Mouse (Mus musculus): ENCODE results near the gene Elavl3.
"Not testable (repeated sequence)": the region's sequence is repeated elsewhere in the genome, so short reads cannot be mapped to it uniquely, and the experiment has no call there.

The Elavl3 gene

DNA sequence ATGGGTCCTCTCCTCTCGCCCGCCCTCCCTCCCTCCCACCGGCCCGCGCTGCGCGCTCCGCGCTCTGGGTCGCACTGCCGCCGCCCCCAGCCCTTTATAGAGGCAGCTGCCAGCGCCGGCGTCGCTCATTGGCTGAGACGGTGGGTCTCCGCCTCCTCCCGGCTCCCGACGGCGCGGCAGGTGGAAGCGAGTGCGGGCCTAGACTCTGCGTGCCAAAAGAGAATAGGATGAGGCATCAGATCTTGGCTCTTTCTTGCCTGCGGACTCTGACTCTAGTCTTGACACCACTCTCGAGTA, at the start of gene Elavl3:
Gene Elavl3, minus strand, starts transcription at position 66 of the 297 bp plus-strand sequence.
- DNase-seq (ENCODE audit: low read depth, low spot score): peak; percentile 87

- peak; percentile 35 for DNase-seq (ENCODE audit: low read depth, low spot score)
Observed at GRCm38 (mm10) chr9:22099922-22100321, 48.1 kb upstream of the Elavl3 start.

- DNase-seq (ENCODE audit: low read depth, low spot score): peak; percentile 40
Observed at GRCm38 (mm10) chr9:22098993-22099696, 47.3 kb upstream of the Elavl3 start, which contains the start of gene Cnn1. Cnn1 (plus strand) TSS chr9:22099216.

DNA sequence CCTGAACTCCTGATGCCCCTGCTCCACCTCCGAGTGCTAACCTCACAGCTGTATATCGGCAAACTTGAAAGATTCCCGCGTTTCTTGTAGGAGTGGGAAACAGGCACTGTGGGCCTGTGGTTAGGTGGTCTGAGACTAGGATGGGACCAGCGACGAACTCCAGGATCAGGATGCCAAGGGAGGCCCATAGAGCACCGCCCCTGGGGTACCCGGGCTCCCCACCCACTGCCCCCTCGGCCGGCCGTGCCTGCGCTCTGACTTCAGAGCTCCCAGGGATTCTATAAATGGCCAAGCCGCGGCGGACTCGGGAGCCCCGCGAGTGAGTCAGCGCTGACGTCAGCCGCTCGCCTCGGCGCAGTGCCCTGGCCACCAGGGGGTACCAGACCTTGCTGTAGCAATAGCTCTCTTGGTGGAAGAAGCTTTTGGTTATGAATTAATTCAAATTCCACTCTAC, 44.1 kb upstream of the Elavl3 start:
- DNase-seq (ENCODE audit: low read depth, low spot score): peak; percentile 79

- DNase-seq (ENCODE audit: low read depth, low spot score): no peak
Observed at GRCm38 (mm10) chr9:22092746-22093145, 40.9 kb upstream of the Elavl3 start.

DNA sequence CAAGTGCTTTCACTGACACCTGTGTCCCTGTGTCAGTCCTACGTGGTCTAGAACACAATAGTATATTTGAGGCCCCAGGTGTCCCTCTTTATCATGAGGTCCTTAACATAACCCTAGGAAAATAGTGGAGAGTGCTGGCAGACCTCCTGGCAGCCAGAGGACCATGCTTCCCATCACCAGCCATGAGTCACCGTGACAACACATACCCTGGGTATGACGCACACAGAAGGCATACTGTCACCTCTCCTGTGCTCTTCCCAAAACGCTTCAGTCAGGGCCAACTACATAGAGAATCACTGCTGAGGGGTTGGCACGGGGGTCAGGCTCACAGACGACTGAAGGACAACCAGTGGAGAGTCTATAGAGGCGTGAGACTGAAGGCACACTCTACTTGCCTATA, 38.2 kb upstream of the Elavl3 start:
- no peak for DNase-seq (ENCODE audit: low read depth, low spot score)

DNA sequence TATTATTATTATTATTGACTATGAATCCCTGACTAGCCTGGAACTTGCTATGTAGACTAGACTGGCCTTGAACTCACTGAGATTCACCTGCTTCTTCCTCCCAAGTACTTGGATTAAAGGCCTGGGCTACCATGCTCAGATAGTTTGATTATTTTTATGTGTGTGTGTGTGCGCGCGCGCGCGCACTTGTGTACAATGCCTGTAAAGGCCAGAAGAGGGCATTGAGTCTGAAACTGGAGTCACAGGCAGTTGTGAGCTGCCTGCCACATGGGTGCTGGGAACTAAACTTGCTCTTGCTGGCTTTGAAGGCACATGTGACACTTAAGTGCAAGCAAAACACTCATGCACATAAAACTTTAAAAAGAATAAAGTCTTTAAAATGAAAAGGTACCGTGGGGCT, 37.5 kb upstream of the Elavl3 start:
- peak; percentile 61 for DNase-seq (ENCODE audit: low read depth, low spot score)

DNA sequence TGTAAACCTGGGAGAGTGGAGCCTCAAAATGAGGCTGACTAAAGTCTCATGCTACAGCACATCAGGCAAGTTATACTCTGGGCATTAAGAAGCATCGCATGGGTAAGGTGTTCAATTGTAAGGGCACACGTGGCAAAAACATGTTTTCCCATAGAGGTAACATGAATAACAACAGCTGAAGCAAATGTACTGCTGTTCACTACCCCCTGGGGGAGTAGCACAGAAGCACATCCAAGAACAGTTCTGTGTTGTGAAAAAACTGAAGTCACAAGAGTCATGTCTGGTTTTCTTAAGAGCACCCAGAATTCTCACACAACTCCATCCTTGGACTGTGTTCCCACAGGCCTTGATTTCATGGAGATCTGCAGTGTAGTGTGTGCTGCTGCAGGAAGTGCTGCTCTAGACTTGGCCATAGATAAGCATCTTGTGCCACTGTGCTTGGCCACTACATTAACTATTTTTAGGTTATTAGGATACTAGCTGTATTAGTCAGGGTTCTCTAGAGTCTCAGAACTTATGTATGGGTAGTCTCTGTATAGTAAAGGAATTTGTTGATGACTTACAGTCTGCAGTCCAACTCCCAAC, 35.3 kb upstream of the Elavl3 start:
- no peak for DNase-seq (ENCODE audit: low read depth, low spot score)

DNA sequence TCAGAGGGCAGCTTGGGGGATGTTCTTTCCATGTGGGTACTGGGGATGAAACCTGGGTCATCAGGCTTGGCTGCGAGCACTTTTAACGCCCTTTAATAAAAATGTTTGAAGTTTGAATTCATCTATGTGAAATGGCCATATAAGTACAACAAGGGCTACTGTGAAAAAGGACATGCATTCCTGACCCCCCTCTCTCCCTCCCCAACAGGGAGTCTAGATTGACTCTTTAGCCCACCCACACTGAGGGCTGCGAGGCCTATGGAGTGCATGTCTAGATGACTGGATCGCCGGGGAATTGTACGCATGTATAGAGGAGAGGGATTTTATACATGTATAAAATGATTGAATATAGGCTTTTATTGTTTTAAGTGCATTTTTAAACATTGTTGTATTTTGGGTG, 34.2 kb upstream of the Elavl3 start:
- DNase-seq (ENCODE audit: low read depth, low spot score): no peak

DNA sequence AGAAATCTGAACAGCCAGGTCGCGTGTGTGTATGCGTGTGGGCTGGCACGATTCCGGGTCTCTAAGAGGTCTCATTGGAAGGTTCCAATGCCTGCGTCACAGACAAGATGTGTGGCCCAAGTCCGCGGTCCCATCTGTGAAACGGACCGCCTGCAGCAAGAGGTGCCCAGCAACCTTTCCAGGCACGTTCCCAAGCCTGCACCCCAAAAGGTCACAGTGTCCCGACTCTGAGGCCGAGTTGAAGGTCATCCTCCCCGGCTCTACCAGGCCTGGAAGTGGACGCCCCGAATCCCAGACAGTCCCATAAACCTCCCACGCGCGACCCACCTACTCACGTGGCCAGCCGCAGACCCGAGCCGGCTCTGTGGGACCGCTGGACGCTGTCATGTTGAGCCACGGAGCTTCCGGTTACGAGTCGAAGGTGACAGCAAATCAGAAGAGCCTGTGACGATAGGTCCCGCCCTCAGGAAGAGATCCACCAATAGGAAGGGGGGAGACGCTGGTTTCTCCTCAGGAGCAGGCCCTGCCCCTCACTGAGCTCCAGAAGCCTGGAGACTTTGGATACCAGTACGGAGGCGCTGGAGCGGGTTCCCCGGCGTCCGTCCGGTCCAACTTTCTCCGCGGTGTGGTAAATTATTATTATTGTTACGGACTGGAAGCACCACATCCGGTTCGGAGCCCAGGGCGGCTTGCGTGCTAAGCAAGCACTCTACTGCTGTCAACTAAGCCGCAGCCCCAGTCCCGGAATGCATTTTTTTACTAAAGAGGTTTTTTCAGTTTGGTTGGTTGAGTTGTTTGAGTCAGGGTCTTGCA, 33.4 kb upstream of the Elavl3 start, which contains the start of gene Ecsit:
Gene Ecsit, minus strand, starts transcription at position 417 of the 813 bp plus-strand sequence.
- peak; percentile 96 for DNase-seq (ENCODE audit: low read depth, low spot score)

DNA sequence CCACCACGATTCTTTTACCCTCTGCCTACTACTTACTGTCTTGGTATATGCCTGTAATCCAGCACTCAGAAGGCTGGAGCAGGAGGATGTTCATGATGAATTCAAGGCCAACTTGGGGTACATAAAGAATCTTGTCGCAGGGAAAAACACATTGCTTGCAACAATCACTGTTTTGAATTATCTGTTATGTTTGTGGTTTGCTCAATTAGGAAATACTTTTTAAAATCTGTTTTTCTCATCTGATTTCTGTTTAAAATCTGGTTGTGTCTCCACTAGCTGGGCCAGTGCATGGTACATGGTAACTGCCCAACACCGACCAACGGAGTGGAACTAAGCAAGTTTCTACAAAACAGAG, 32.8 kb upstream of the Elavl3 start:
- DNase-seq (ENCODE audit: low read depth, low spot score): no peak

DNA sequence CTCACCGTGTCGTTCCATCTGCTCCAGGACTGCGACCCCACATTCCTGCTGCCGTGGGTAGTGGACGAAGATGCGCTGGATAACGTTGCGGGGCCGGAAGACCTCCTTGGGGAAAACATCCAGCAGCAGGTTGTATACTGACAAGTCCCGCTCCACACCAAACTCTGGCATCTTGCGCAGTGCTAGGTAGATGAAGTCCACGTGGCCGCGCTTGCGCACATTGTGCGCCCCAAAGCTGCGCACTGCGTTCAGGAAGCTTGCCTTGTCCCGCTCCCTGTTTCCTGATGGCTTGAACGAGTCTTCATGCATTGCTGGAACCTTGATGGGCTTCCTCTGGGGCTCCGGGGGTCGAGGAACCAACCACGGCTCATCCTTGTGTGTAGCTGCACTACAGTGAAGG, 24.4 kb upstream of the Elavl3 start:
- DNase-seq (ENCODE audit: low read depth, low spot score): peak; percentile 49

DNA sequence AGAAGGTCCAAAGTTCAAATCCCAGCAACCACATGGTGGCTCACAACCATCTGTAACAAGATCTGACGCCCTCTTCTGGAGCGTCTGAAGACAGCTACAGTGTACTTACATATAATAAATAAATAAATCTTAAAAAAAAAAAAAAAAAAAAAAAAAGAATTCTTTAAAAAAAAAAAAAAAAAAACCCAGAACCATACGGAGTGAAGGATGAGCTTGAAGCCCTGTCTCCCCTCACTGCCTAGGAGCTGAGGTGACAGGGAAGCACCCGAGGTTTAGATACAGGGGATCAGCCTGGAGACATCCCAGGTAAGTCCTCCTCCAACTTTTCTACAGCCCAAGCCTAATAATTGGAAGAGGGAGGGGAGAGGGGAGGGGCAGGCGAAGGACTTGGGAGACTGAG, 24.0 kb upstream of the Elavl3 start:
- not testable (repeated sequence) for DNase-seq (ENCODE audit: low read depth, low spot score)

GRCm38 (mm10) chr9:22072276-22072675, 20.5 kb upstream of the Elavl3 start:
- DNase-seq (ENCODE audit: low read depth, low spot score): no peak

GRCm38 (mm10) chr9:22070791-22071573, 19.2 kb upstream of the Elavl3 start, which contains the start of the genes Gm49318 and Zfp653:
Gm49318 (minus strand) TSS chr9:22071259.
Zfp653 (minus strand) TSS chr9:22071376.
- DNase-seq (ENCODE audit: low read depth, low spot score): peak; percentile 99

DNA sequence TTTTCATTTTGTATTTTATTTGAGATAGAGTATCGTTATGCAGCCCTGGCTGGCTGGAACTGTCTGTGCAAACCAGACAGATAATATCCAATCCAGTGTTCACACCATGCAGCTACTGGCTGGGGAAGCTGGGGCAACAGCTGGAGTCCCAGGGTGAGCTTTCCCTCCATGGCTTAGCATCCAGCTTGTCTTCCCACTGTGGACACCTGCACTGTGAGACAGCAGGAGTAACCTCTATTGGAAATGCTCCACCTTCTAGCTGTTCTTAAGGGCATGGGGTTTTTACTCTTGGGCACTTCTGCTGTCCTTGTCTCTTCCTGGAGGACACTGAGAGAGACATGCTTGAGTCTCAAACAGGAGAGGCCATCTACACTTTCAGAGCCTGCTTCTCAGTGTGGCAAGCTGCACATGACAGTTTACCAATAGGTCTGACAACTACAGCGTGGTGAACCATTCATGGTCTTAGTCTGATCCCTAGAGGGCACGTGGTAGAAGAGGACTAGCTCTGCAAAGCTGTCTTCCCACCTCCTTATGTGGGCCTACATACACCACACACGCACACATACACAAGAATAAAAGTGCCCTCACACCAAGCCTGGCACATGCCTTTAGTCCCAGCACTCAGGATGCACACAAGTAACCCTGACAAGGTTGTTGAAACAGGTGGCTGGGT, 18.2 kb upstream of the Elavl3 start:
- DNase-seq (ENCODE audit: low read depth, low spot score): no peak

- no peak for DNase-seq (ENCODE audit: low read depth, low spot score)
Observed at GRCm38 (mm10) chr9:22067195-22067594, 15.4 kb upstream of the Elavl3 start.

DNA sequence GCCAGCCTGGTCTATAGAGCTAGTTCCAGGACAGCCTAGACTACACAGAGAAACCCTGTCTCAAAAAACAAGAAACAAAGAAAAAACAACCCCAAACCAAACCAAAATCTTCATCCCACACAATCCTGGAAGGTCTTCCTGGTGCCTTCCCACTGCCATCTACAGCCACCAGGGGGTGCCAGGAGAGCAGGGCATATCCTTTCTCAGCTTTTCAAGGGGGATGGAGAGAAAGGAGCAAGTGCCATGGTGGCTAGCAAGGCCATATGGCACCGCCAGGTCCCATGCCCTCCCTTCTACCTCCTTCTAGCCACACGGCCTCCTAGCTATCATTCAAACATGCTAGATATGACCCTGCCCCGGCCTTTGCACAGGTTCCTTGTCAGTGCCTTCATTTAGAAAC, 14.6 kb upstream of the Elavl3 start:
- peak; percentile 72 for DNase-seq (ENCODE audit: low read depth, low spot score)

DNA sequence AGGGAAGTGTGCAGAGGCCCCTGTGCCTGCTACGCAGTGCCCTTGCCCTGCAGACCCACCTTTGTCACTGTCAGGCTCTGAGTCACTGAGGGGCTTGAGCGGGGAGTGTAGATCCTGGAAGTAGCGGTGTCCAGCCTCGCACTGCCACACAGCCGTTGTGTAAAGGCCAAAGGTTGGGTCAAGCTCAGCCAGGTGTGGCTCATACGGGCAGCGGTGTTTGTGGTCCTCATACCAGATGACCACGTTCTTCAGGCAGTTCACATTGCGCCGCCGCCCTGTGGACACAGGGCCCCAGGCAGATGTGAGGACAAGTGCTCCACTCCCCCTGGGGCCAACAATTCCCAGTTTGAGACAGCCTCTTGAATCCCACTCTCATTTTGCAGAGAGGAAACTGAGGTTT, 13.8 kb upstream of the Elavl3 start:
- DNase-seq (ENCODE audit: low read depth, low spot score): no peak

GRCm38 (mm10) chr9:22064341-22064740, 12.5 kb upstream of the Elavl3 start:
- no peak for DNase-seq (ENCODE audit: low read depth, low spot score)

- no peak for DNase-seq (ENCODE audit: low read depth, low spot score)
Observed at GRCm38 (mm10) chr9:22061339-22061738, 9.5 kb upstream of the Elavl3 start.
